Mouse (Mus musculus): ENCODE measurements at regions not wholly inside any gene's neighbourhood (a gene's known extent, or its start where the extent isn't known, plus 50 kb on each side); places are given as distances from the start of the nearest gene placed in this dataset.
A peak's percentile ranks its signal among the peaks of the same experiment; 100 is the strongest.
"Not testable (repeated sequence)": the region's sequence is repeated elsewhere in the genome, so short reads cannot be mapped to it uniquely, and the experiment has no call there.

DNA sequence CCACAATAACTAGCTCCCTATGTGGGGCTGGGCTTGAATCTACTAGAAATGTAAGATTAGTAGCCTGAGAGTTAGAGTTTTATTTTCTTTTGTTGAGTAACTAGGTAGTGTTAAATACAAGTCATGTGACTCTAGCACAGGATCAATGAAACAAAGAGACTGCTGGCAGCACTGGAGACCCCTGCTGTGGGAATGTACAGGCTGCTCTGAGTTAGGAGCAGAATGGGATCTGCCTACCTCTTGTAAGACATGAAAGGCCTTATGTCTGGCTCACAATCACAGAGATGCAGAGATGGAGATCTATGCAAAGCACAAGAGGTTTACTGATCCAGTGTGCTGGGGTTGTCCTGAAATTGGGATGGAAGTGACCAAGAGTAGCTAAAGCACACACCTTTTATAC lies 193.9 kb upstream of the Kcnmb2 start:
- intact Hi-C loops (cut with DNase I); DNase-seq (ENCODE audit: low spot score in 2 of 2): not testable (repeated sequence)

DNA sequence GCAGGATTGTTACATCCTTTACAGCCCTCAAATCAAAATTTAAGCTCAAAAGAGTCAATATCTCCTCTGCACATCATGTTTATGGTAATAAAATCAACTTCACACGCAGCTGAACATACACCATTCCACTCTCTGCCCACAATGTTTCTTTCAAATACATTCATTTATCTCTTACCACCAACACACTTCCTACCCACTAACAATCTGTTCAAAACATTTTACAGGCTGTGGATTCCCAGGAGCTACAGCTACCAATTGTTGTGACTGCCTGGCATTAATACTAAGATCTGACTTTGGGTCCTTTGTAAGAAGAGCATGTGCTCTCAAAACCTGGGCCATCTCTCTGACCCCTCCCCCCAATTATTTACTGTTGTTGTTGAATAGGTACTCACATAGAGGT lies 161.0 kb upstream of the Kcnmb2 start:
- intact Hi-C loops (cut with DNase I), result no loop called here
- no peak for DNase-seq (ENCODE audit: low spot score in 2 of 2)

DNA sequence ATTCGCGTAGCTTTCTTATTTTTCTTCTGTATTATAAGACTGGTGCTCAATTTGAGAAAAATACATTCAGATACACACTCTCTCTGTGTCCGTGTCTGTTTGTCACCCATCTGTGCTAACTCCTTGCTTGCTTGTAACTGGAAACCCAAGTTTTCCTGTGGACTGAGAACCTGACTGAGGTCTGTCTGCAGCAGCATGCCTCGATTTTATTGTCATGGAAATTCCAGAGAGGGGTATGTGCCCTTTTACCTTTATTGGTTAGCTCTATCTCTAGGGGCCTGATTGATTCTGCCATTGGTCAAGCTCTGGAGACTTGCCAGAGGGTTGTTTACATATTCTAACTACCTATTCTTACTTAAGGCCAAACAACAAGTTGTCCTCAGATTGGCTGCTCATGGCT lies 146.4 kb upstream of the Kcnmb2 start:
- DNase-seq (ENCODE audit: low spot score in 2 of 2), result no peak
- intact Hi-C loops (cut with DNase I), result no loop called here

GRCm38 (mm10) chr3:31769193-31769592 lies 133.1 kb upstream of the Kcnmb2 start:
- no peak for DNase-seq (ENCODE audit: low spot score in 2 of 2)
- intact Hi-C loops (cut with DNase I), result no loop called here

GRCm38 (mm10) chr3:31790342-31790970 lies 111.9 kb upstream of the Kcnmb2 start:
- DNase-seq (ENCODE audit: low spot score in 2 of 2), result peak in 1 of 2 experiments; percentile 41
- intact Hi-C loops (cut with DNase I), result loop anchor here (2.0 to 5.0 kb wide), 3 partner anchors 398 to 717 kb away; no protein-coding TSS in a partner anchor

- intact Hi-C loops (cut with DNase I), result loop anchor here (5.0 kb wide), 1 partner anchor 714 kb away; no protein-coding TSS in a partner anchor
- DNase-seq (ENCODE audit: low spot score in 2 of 2), result no peak
Observed at GRCm38 (mm10) chr3:31793466-31794040, 108.8 kb upstream of the Kcnmb2 start.

GRCm38 (mm10) chr3:31796621-31797020 lies 105.7 kb upstream of the Kcnmb2 start:
- intact Hi-C loops (cut with DNase I), result no loop called here

DNA sequence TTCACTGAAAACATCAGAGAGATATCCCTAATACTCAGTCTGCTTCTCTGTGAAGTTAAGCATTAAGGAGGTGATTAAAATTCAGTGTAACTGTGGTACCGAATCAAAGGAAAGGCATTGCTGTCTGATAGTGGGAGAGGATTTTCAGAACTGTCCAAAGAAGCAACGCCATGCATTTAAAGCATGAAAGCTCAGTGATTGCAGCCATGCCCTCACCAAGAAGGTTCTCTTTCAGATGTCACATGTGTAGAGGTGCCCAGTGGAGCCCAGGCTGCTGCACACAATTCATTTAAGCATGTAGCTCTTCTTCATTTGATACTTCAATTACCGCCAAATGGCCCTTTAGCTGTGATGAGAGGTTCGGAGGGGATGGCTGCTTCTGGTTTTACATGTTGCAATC lies 103.1 kb upstream of the Kcnmb2 start:
- intact Hi-C loops (cut with DNase I), result no loop called here
- no peak for DNase-seq (ENCODE audit: low spot score in 2 of 2)

More at GRCm38 (mm10) chr3:31796621-31797020, 105.7 kb upstream of the Kcnmb2 start:
- DNase-seq (ENCODE audit: low spot score in 2 of 2), result no peak

- DNase-seq (ENCODE audit: low spot score in 2 of 2), result no peak
- intact Hi-C loops (cut with DNase I), result no loop called here
Observed at GRCm38 (mm10) chr3:31804038-31804437, 98.3 kb upstream of the Kcnmb2 start.

- intact Hi-C loops (cut with DNase I), result no loop called here
- DNase-seq (ENCODE audit: low spot score in 2 of 2), result no peak
Observed at GRCm38 (mm10) chr3:31807741-31808140, 94.6 kb upstream of the Kcnmb2 start.

DNA sequence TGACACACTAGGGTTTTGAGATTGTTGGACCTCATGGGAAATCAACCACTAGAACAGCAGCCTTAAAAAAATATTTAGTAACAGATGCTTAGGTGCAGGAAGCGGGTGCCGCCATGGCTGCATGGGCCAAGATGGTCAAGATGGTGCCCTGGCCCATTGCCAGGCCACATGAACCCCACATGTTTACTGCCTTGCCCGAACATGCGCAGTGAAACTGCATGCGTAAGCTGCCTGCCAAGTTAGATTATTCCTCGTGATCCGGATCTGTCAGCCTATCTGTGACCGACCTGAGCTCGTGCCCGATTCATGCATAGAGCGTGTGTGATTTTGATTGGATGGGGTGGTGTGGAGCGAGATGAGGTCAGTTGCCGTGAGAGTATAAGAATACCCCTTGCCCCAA lies 93.2 kb upstream of the Kcnmb2 start:
- intact Hi-C loops (cut with DNase I); DNase-seq (ENCODE audit: low spot score in 2 of 2): not testable (repeated sequence)

DNA sequence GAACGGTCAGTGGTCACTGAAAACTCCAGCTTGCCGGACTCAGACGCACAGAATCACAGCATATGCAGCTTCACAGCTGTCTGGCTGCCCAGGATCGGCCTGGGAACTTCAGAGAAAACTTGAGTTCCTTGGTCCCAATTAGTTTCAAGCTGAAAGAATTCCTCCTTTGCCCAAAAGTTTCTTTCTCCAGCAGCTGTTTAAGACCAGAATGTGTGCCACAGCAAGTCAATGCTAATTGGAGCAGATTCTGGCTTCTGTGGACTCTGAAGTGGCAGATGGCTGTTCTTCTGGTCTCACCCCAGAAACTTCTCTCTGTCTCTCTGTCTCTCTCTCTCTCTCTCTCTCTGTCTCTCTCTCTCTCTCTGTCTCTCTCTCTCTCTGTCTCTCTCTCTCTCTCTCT lies 91.1 kb upstream of the Kcnmb2 start:
- intact Hi-C loops (cut with DNase I), result no loop called here

DNA sequence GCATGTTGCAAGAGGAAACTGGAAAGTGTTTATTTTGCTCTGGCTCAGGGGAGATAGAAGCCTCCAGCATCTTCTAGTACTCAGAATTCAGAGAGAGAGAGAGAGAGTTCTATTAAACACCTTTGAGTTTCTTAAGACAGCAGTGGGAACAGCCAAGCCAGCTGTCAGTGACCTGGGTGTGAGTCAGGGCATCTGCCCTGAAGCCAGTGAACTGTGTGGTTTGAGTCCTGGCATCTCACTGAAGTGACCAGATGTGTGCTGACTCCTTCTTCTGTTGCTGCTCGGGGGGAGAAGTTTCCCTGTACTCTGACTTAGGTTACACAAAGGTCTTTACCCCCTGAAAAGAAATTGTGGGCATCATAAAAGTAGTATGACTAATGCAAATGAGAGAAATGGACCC lies 70.4 kb upstream of the Kcnmb2 start:
- DNase-seq (ENCODE audit: low spot score in 2 of 2), result no peak
- intact Hi-C loops (cut with DNase I), result no loop called here

More for the DNA sequence above, 91.1 kb upstream of the Kcnmb2 start:
- no peak for DNase-seq (ENCODE audit: low spot score in 2 of 2)

GRCm38 (mm10) chr3:31841253-31841652 lies 61.1 kb upstream of the Kcnmb2 start:
- intact Hi-C loops (cut with DNase I), result no loop called here
- no peak for DNase-seq (ENCODE audit: low spot score in 2 of 2)

GRCm38 (mm10) chr3:31847087-31847486 lies 55.2 kb upstream of the Kcnmb2 start:
- no peak for DNase-seq (ENCODE audit: low spot score in 2 of 2)
- intact Hi-C loops (cut with DNase I), result no loop called here

Data from left cerebral cortex, postnatal 36 days (tissue).